Comparison of ENCODE assay signal across 8 mouse cellular contexts in the genomic region with DNA sequence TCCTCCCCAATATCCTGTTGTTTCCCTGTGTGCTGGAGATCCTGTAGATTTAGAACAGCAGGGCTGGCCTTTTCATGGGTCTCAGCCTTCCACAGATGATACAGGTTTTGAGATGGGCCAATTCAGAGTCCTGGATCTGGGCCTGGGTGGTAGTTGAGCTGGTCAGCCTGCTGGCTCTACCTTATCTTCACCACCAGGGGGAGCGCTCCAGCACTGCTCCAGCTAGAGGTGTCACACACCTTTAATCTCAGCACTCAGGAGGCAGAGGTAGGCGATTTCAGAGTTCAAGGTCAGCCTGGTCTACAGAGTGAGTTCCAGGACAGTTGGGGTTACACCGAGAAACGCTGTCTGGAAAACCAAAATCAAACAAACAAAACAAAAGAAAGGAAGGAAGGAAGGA.
A peak's percentile ranks its signal among the peaks of the same experiment; 100 is the strongest.
DNase-seq lines count a peak whose midpoint lies in the region; ATAC-seq and TF ChIP-seq lines count a peak whose summit lies in the region.

No protein-coding gene starts in this region.

- H3K27ac ChIP-seq in bone marrow macrophage, adult 2 months (ENCODE audit: insufficient read depth, low read depth, low read length), result no peak overlapping the region
- no peak overlapping the region for H3K27ac ChIP-seq in limb, embryonic 11.5 days (replicated peaks; ENCODE audit: low read depth, low read length)

- no peak for TF ChIP-seq POLR2A in bone marrow macrophage, adult 2 months (IDR thresholded peaks at IDR 0.05; ENCODE audit: borderline replicate concordance, low read depth, low read length)

- 0 out of 2 replicates have a peak, but pooled peaks have one; percentile 11 for ATAC-seq in limb, embryonic 11.5 days (ENCODE audit: insufficient number of reproducible peaks, low FRiP score, low TSS enrichment, low read depth)

- peak; percentile 73 for TF ChIP-seq CTCF in bone marrow macrophage, adult 2 months (IDR thresholded peaks at IDR 0.05; ENCODE audit: low read depth, low read length)

- intact Hi-C loops in gastrocnemius, postnatal 14 days (cut with DNase I; ENCODE audit: low total_unique reads), result no loop called here

- no peaks in the 10 kb centered on the region for H3K27me3 ChIP-seq in limb, embryonic 11.5 days (ENCODE audit: control insufficient read depth, insufficient read depth, low read length)

- 0 out of 2 replicates have a peak, but pooled peaks cover 2% of the 10 kb centered on the region for H3K4me1 ChIP-seq in bone marrow macrophage, adult 2 months (ENCODE audit: control insufficient read depth, insufficient read depth, low read length)
- peaks cover 14% of the 10 kb centered on the region for H3K4me1 ChIP-seq in limb, embryonic 11.5 days (ENCODE audit: control insufficient read depth, insufficient read depth, low read length)

- no peak overlapping the region for H3K9ac ChIP-seq in limb, embryonic 11.5 days (ENCODE audit: low read length)

- H3K4me2 ChIP-seq in limb, embryonic 11.5 days (ENCODE audit: low read depth, severe bottlenecking), result no peak overlapping the region

- no peaks in the 10 kb centered on the region for H3K36me3 ChIP-seq in limb, embryonic 11.5 days (ENCODE audit: control insufficient read depth, insufficient read depth, low read length)

- WGBS in limb, embryonic 11.5 days, result 59% methylated on average over 4 of the region's 4 CpGs

- DNase-seq in left cerebral cortex, adult 18-20 months (ENCODE audit: low spot score in 2 of 2), result peak; percentile 43 to 64
- DNase-seq in left cerebral cortex, adult 8-10 months (ENCODE audit: low spot score in 2 of 2), result no peak
- DNase-seq in ES-CJ7 (ENCODE audit: low read depth, low spot score), result peak; percentile 76
- peak; percentile 52 for DNase-seq in gastrocnemius, postnatal 14 days
- DNase-seq in limb, embryonic 11.5 days (ENCODE audit: low spot score), result peak; percentile 54
- peak; percentile 20 for DNase-seq in retina, adult 2 months (ENCODE audit: low read depth, low spot score)
- DNase-seq in urinary bladder, postnatal 36 days (ENCODE audit: low spot score in 2 of 2), result peak; percentile 41 to 63

- H3K4me3 ChIP-seq in bone marrow macrophage, adult 2 months (ENCODE audit: insufficient read depth, low read length), result no peak overlapping the region
- no peak overlapping the region for H3K4me3 ChIP-seq in limb, embryonic 11.5 days (ENCODE audit: low read depth, low read length)

- H3K9me3 ChIP-seq in limb, embryonic 11.5 days (ENCODE audit: control insufficient read depth, low read length), result no peaks in the 10 kb centered on the region

Comparison
In these comparisons a context has a peak if more than half of its experiments do, and no peak if none do; other contexts are left out.
1. DNase-seq: peak in left cerebral cortex, adult 18-20 months (2 of 2), ES-CJ7 (single experiment), gastrocnemius, postnatal 14 days (single experiment), limb, embryonic 11.5 days (single experiment), retina, adult 2 months (single experiment) and urinary bladder, postnatal 36 days (2 of 2); none in left cerebral cortex, adult 8-10 months (0 of 2).